Mouse (Mus musculus) embryonic facial prominence, embryonic 14.5 days (tissue): Measurements from ENCODE around the gene Trim80. TPM values are rescaled to one million over a fixed set of nuclear protein-coding genes. Genes with fewer than 3 reads are reported as not detected.

Experiments used
- ATAC-seq: fragments of 200-750 bp; cut with Nextera tagmentation; 2 replicates; pipeline ENCODE4 v1.8.0; 2017; ENCODE audit warnings: low read depth, moderate number of reproducible peaks, moderate TSS enrichment
- DNase-seq: peaks from one replicate; pipeline ENCODE4 v3.0.0-alpha.2; 2015; ENCODE audit warnings: low spot score
- H3K27ac ChIP-seq: fragments of 300-500 bp; sonication (generic); replicated peaks from 2 replicates; pipeline ENCODE4 v1.5.1; 2014; ENCODE audit warnings: low read depth, mild to moderate bottlenecking, low read length, moderate library complexity
- H3K27me3 ChIP-seq: fragments of 300-500 bp; sonication (generic); replicated peaks from 2 replicates; pipeline ENCODE4 v1.6.1; 2014; ENCODE audit warnings: low read length; ENCODE audit not compliant: control insufficient read depth, insufficient read depth
- H3K36me3 ChIP-seq: fragments of 300-500 bp; sonication (generic); 2 replicates; pipeline ENCODE4 v1.6.1; 2014; ENCODE audit warnings: low read length, mixed read lengths; ENCODE audit not compliant: control insufficient read depth, insufficient read depth
- H3K4me1 ChIP-seq: fragments of 300-500 bp; sonication (generic); 2 replicates; pipeline ENCODE4 v1.6.1; 2014; ENCODE audit warnings: antibody characterized with exemption, low read length; ENCODE audit not compliant: control insufficient read depth, insufficient read depth
- H3K4me2 ChIP-seq: fragments of 300-500 bp; sonication (generic); 2 replicates; pipeline ENCODE4 v1.6.1; 2014; ENCODE audit warnings: low read depth, mild to moderate bottlenecking, low read length, moderate library complexity, mixed read lengths
- H3K4me3 ChIP-seq: fragments of 300-500 bp; sonication (generic); 2 replicates; pipeline ENCODE4 v1.5.1; 2014; ENCODE audit warnings: low read depth, mild to moderate bottlenecking, low read length
- H3K9ac ChIP-seq: fragments of 300-500 bp; sonication (generic); 2 replicates; pipeline ENCODE4 v1.6.1; 2014; ENCODE audit warnings: low read depth, mild to moderate bottlenecking, low read length, moderate library complexity, mixed read lengths
- H3K9me3 ChIP-seq: fragments of 300-500 bp; sonication (generic); 2 replicates; pipeline ENCODE4 v1.6.1; 2016; ENCODE audit warnings: low read length; ENCODE audit not compliant: control insufficient read depth
- WGBS: fragments of 180-500 bp; shearing (Covaris S2); extraction: QIAGEN DNeasy Blood & Tissue Kit; methylation state at CpG from one replicate; pipeline ENCODE4 v1.1.7; 2014; 5-methylcytosine and 5-hydroxymethylcytosine counted together
- polyA plus RNA-seq: library from polyadenylated mRNA; unstranded; fragments of >200 nt; fragmentation: Nextera tagmentation; extraction: Ambion mirVana; gene quantifications from 2 replicates; pipeline ENCODE4 v1.2.1, GENCODE M21; 2014

Gene Trim80
- polyA plus RNA-seq, 1 experiment from 2014 or later = 0.11 TPM

GRCm38 (mm10) chr11:115424666-115425065 is 15.7 kb upstream of the Trim80 start:
- WGBS = 89% methylated on average over 7 of the region's 7 CpGs
- no peak overlapping the region for H3K27ac ChIP-seq
- H3K9ac ChIP-seq = no peak overlapping the region
- DNase-seq = no peak
- H3K27me3 ChIP-seq = no peaks in the 10 kb centered on the region
- H3K4me2 ChIP-seq = no peak overlapping the region
- no peaks in the 10 kb centered on the region for H3K9me3 ChIP-seq
- H3K36me3 ChIP-seq = peaks cover 34% of the 10 kb centered on the region
- peaks cover 15% of the 10 kb centered on the region for H3K4me1 ChIP-seq
- no peak overlapping the region for H3K4me3 ChIP-seq
- no peak for ATAC-seq

- H3K36me3 ChIP-seq = peaks cover 44% of the 10 kb centered on the region
- H3K27ac ChIP-seq = no peak overlapping the region
- H3K4me3 ChIP-seq = no peak overlapping the region
- 87% methylated on average over 6 of the region's 6 CpGs for WGBS
- no peak for DNase-seq
- H3K27me3 ChIP-seq = no peaks in the 10 kb centered on the region
- no peak overlapping the region for H3K4me2 ChIP-seq
- no peak for ATAC-seq
- no peaks in the 10 kb centered on the region for H3K9me3 ChIP-seq
- H3K4me1 ChIP-seq = peaks cover 13% of the 10 kb centered on the region
- H3K9ac ChIP-seq = no peak overlapping the region
Measured at GRCm38 (mm10) chr11:115425671-115426070, 14.7 kb upstream of the Trim80 start.

- peaks cover 59% of the 10 kb centered on the region for H3K36me3 ChIP-seq
- DNase-seq (peak; percentile 86), ATAC-seq (peak; percentile 72)
- peak overlapping the region; percentile 40 for H3K4me2 ChIP-seq
- H3K9me3 ChIP-seq = no peaks in the 10 kb centered on the region
- H3K27me3 ChIP-seq = no peaks in the 10 kb centered on the region
- no peaks in the 10 kb centered on the region for H3K4me1 ChIP-seq
- no peak overlapping the region for H3K4me3 ChIP-seq
- H3K9ac ChIP-seq = peak overlapping the region; percentile 25; the same call in 1 of the 2 replicates
- 36% methylated on average over 20 of the region's 20 CpGs for whole genome bisulfite sequencing
- no peak overlapping the region; the same call in 1 of the 2 replicates for H3K27ac ChIP-seq
Measured at GRCm38 (mm10) chr11:115427482-115428331, 12.6 kb upstream of the Trim80 start.

GRCm38 (mm10) chr11:115429307-115429706 is 11.0 kb upstream of the Trim80 start:
- Histone ChIP-seq H3K4me2 (no peak overlapping the region), H3K36me3 (peaks cover 57% of the 10 kb centered on the region), H3K27me3 (no peaks in the 10 kb centered on the region), H3K9ac (no peak overlapping the region), H3K4me1 (no peaks in the 10 kb centered on the region), H3K27ac (no peak overlapping the region), H3K4me3 (no peak overlapping the region), H3K9me3 (no peaks in the 10 kb centered on the region)
- DNase-seq = no peak
- WGBS = 82% methylated on average over 7 of the region's 7 CpGs
- ATAC-seq = no peak

- WGBS = 97% methylated on average over 6 of the region's 6 CpGs
- H3K4me2 ChIP-seq = no peak overlapping the region
- H3K36me3 ChIP-seq = peaks cover 48% of the 10 kb centered on the region
- no peak overlapping the region for H3K4me3 ChIP-seq
- H3K27me3 ChIP-seq = no peaks in the 10 kb centered on the region
- H3K9me3 ChIP-seq = no peaks in the 10 kb centered on the region
- H3K9ac ChIP-seq = no peak overlapping the region
- DNase-seq = no peak
- no peak for ATAC-seq
- H3K27ac ChIP-seq = no peak overlapping the region
- H3K4me1 ChIP-seq = no peaks in the 10 kb centered on the region
Measured at GRCm38 (mm10) chr11:115430561-115430960, 9.8 kb upstream of the Trim80 start.

GRCm38 (mm10) chr11:115432814-115433213 is 7.5 kb upstream of the Trim80 start:
- Histone ChIP-seq H3K9me3 (no peaks in the 10 kb centered on the region), H3K36me3 (peaks cover 31% of the 10 kb centered on the region), H3K9ac (no peak overlapping the region), H3K4me3 (no peak overlapping the region), H3K4me1 (no peaks in the 10 kb centered on the region), H3K4me2 (no peak overlapping the region), H3K27ac (no peak overlapping the region), H3K27me3 (no peaks in the 10 kb centered on the region)
- 81% methylated on average over 4 of the region's 4 CpGs for WGBS
- no peak for DNase-seq
- no peak for ATAC-seq

GRCm38 (mm10) chr11:115433342-115433741 is 7.0 kb upstream of the Trim80 start:
- Histone ChIP-seq H3K36me3 (peaks cover 31% of the 10 kb centered on the region), H3K4me2 (no peak overlapping the region), H3K4me3 (no peak overlapping the region), H3K9ac (no peak overlapping the region), H3K27me3 (no peaks in the 10 kb centered on the region), H3K27ac (no peak overlapping the region), H3K4me1 (no peaks in the 10 kb centered on the region), H3K9me3 (no peaks in the 10 kb centered on the region)
- no peak for DNase-seq
- ATAC-seq = no peak
- WGBS = 82% methylated on average over 6 of the region's 6 CpGs

- ATAC-seq (peak; percentile 45; the same call in 1 of the 2 replicates), DNase-seq (peak; percentile 63)
- Histone ChIP-seq H3K4me1 (no peaks in the 10 kb centered on the region), H3K27ac (no peak overlapping the region; the same call in 1 of the 2 replicates), H3K4me3 (peak overlapping the region; percentile 33), H3K36me3 (peaks cover 14% of the 10 kb centered on the region), H3K9ac (peak overlapping the region; percentile 26), H3K9me3 (0 out of 2 replicates have a peak, but pooled peaks cover 7% of the 10 kb centered on the region), H3K27me3 (no peaks in the 10 kb centered on the region), H3K4me2 (peak overlapping the region; percentile 61)
- WGBS = 4% methylated on average over 31 of the region's 31 CpGs
Measured at GRCm38 (mm10) chr11:115435596-115436337, 4.6 kb upstream of the Trim80 start.
